Mouse (Mus musculus) thymus, postnatal 36 days (tissue): Measurements from ENCODE around the gene Zfp760.
"Not testable (repeated sequence)": the region's sequence is repeated elsewhere in the genome, so short reads cannot be mapped to it uniquely, and the experiment has no call there.

Source experiments
- DNase-seq, 2 experiments: peaks; one replicate each; pipeline ENCODE4 v3.0.0; 2022; ENCODE audit warnings: mixed read lengths in 2 of 2

Gene Zfp760

GRCm38 (mm10) chr17:21707343-21707996 lies at the start of gene Zfp760:
Zfp760 (plus strand) TSS chr17:21707741.
- peak; percentile 45 to 49 for DNase-seq

GRCm38 (mm10) chr17:21678826-21679225 lies 28.7 kb upstream of the Zfp760 start:
- not testable (repeated sequence) for DNase-seq

GRCm38 (mm10) chr17:21679273-21680018 lies 28.1 kb upstream of the Zfp760 start:
- DNase-seq = peak; percentile 87 to 93

GRCm38 (mm10) chr17:21680019-21680376 lies 27.5 kb upstream of the Zfp760 start:
- DNase-seq = not testable (repeated sequence)

GRCm38 (mm10) chr17:21691560-21691959 lies 16.0 kb upstream of the Zfp760 start, which contains the start of gene Gm10226:
Gm10226 (plus strand) TSS chr17:21691860.
- no peak for DNase-seq

GRCm38 (mm10) chr17:21693342-21693741 lies 14.2 kb upstream of the Zfp760 start:
- DNase-seq = no peak

GRCm38 (mm10) chr17:21696073-21696472 lies 11.5 kb upstream of the Zfp760 start:
- no peak for DNase-seq

- DNase-seq = no peak
These were observed 5.0 kb upstream of the Zfp760 start for GRCm38 (mm10) chr17:21702281-21703240.

- DNase-seq = no peak
These were observed 4.1 kb upstream of the Zfp760 start for GRCm38 (mm10) chr17:21703414-21703813.

- DNase-seq = no peak
These were observed 860 bp downstream of the Zfp760 start for GRCm38 (mm10) chr17:21708401-21708800.

- DNase-seq = not testable (repeated sequence)
These were observed 23.0 kb downstream of the Zfp760 start, which contains the start of gene Zfp229 for GRCm38 (mm10) chr17:21730495-21730894. Zfp229 (plus strand) TSS chr17:21730795.

GRCm38 (mm10) chr17:21733049-21733448 lies 25.5 kb downstream of the Zfp760 start:
- no peak for DNase-seq

GRCm38 (mm10) chr17:21733529-21734031 lies 26.0 kb downstream of the Zfp760 start:
- peak; percentile 71 to 72 for DNase-seq

GRCm38 (mm10) chr17:21752791-21753190 lies 45.2 kb downstream of the Zfp760 start:
- no peak for DNase-seq

GRCm38 (mm10) chr17:21753342-21754208 lies 46.0 kb downstream of the Zfp760 start:
- no peak for DNase-seq

- DNase-seq = no peak
These were observed 62.8 kb downstream of the Zfp760 start for GRCm38 (mm10) chr17:21770336-21770735.
